Mouse (Mus musculus): ENCODE measurements around the gene Mief1.

Mief1 gene

DNA sequence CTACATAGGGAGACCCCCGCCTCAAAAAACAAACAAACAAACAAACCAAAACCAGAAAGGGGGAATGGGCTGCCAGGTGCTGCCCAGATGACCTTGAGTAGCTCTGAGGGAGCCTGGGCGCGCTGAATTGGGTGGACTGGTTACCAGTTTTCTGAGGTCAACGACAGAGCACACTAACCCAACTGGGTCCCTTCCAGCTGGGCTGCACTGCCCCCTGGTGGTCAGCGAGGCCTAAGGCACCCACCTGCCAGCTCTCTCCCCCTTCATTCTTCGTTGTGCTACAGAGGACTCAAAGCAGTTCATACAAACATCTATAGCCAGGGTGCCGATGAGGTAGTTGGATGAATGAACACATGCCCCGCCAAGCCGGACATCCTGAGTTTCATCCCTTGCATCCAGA, 8.6 kb upstream of the Mief1 start:
- in situ Hi-C loops (cut with MboI, MseI), result loop anchor here in 1 of 2 experiments (25.0 kb wide), 1 partner anchor 1462 kb away; the partner anchor contains the start of gene Chadl

GRCm38 (mm10) chr15:80225796-80226195, 8.0 kb upstream of the Mief1 start:
- in situ Hi-C loops (cut with MboI, MseI), result loop anchor here in 1 of 2 experiments (25.0 kb wide), 1 partner anchor 1462 kb away; the partner anchor contains the start of gene Chadl

- in situ Hi-C loops (cut with MboI, MseI), result loop anchor here in 1 of 2 experiments (25.0 kb wide), 1 partner anchor 1459 kb away; the partner anchor contains the start of gene Chadl
Observed at GRCm38 (mm10) chr15:80228071-80228800, 5.6 kb upstream of the Mief1 start.

- in situ Hi-C loops (cut with MboI, MseI), result loop anchor here in 1 of 2 experiments (10.0 to 25.0 kb wide), 2 partner anchors 1122 to 1455 kb away; partner anchors contain the start of gene Chadl
Observed at GRCm38 (mm10) chr15:80232331-80232730, 1.5 kb upstream of the Mief1 start.

DNA sequence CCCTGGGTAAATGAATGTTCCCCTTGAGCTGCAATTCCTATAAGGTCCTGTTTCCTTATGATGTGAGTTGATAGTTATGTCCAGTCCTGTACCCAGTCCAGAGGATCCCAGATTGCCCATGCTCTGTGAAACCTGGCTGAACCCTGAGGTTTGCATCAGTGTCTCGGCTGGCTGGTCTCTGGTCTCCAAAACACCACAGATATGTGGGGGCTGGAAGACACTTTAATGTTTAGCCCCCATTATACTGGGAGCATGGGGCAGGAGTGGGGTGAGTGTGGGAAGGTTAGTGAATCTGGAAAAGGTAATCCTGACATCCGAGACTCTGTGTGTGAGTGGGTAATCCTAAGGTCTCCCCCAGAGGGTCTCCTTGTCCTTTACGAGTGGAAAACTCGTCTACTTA, 765 bp upstream of the Mief1 start:
- in situ Hi-C loops (cut with MboI, MseI), result loop anchor here in 1 of 2 experiments (10.0 to 25.0 kb wide), 2 partner anchors 1122 to 1454 kb away; partner anchors contain the start of gene Chadl

DNA sequence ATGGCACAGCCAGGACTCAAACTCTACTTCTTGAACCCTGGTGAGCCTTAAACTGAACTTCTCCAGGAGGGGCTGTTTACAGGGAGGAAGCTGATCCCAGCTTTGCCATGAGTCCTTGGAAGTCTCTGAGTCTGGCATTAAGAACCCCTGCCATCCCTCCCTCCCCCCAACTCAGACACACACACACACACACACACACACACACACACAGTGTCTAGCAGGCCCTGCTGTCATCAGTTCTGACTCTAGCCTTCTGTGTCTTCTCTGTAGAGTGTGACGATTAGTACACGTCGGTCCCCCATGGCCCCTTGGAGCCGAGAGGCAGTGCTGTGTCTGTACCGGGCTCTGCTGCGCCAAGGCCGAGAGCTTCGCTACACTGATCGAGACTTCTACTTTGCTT, 1.7 kb downstream of the Mief1 start, which contains the start of gene AC140267.1:
Gene AC140267.1 (plus strand): TSS at position 301 of the 400 bp plus-strand sequence.
- in situ Hi-C loops (cut with MboI, MseI), result loop anchor here in 1 of 2 experiments (10.0 to 25.0 kb wide), 2 partner anchors 1119 to 1452 kb away; partner anchors contain the start of gene Chadl

DNA sequence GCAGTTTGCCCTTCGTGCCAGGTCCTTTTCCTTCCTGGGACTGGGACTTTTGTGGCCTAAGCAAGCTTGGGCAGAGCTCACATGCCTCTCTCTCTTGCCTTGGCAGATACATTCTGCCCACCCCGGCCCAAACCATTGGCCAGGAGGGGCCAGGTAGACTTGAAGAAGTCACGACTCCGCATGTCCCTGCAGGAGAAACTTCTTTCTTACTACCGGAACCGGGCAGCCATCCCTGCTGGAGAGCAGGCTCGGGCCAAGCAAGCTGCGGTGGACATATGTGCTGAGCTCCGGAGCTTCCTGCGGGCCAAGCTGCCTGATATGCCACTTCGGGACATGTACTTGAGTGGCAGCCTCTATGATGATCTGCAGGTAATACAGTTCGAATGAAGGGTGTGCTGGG, 14.3 kb downstream of the Mief1 start:
- in situ Hi-C loops (cut with MboI, MseI), result loop anchor here in 1 of 2 experiments (25.0 kb wide), 1 partner anchor 1439 kb away; the partner anchor contains the start of gene Chadl

DNA sequence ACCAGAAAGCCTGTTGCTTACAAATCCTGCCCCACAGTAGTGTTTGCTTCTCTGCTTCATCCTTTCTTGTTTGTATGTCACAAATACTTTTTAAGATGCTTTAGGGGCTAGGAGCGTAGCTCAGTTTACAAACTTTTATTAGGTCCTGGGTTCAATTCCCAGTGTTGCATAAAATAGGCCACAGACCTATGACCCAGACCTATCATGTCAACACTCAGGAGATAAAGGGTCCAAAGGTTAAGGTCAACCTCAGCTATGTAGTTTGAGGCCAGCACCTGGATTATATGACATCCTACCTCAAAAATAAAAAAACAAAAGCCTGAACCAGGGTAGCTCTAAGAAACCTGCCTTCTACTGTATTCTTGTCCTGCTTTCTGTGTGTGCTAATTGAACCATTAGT, 14.8 kb downstream of the Mief1 start:
- in situ Hi-C loops (cut with MboI, MseI), result loop anchor here in 1 of 2 experiments (25.0 kb wide), 1 partner anchor 1439 kb away; the partner anchor contains the start of gene Chadl

DNA sequence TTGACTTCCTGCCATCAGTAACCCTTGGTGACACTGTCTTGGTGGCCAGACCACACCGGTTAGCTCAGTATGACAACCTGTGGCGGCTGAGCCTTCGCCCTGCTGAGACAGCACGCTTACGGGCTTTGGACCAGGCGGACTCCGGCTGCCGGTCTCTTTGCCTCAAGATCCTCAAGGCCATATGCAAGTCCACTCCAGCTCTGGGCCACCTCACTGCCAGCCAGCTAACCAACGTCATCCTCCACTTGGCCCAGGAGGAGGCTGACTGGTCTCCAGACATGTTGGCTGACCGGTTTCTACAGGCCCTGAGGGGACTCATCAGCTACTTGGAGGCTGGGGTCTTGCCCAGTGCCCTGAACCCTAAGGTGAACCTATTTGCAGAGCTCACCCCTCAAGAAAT, 15.9 kb downstream of the Mief1 start:
- in situ Hi-C loops (cut with MboI, MseI), result loop anchor here (10.0 to 25.0 kb wide), 3 partner anchors 1338 to 1555 kb away; partner anchors contain the start of genes Chadl (in 1 of the 2), Ep300 (in 1 of the 2) and Tef (in 1 of the 2)

DNA sequence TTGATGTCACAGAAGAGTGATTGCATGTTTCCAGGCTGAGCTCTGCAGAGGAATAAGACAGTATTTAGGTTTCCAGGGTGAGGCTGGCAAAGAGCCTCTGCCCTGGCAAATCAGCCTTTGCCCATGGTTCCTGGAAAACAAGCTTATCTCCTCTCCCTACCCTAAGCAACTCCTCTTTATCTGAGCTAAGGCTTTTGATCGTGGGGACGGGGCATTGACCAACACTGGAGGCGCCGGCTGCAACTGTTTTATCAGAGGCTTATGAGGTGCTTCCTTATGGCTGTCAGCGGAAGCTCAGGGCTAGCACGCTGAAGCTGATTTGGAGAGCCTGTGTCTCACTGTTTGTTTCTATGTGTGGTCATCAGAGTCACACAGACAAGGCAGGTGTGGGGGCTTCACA, 16.8 kb downstream of the Mief1 start:
- in situ Hi-C loops (cut with MboI, MseI), result loop anchor here (10.0 to 25.0 kb wide), 2 partner anchors 1337 to 1554 kb away; partner anchors contain the start of genes Ep300 (in 1 of the 2) and Tef (in 1 of the 2)

- in situ Hi-C loops (cut with MboI, MseI), result loop anchor here (10.0 to 25.0 kb wide), 2 partner anchors 1334 to 1551 kb away; partner anchors contain the start of genes Ep300 (in 1 of the 2) and Tef (in 1 of the 2)
Observed at GRCm38 (mm10) chr15:80253530-80253929, 19.7 kb downstream of the Mief1 start.

- in situ Hi-C loops (cut with MboI, MseI), result loop anchor here (10.0 to 25.0 kb wide), 2 partner anchors 1333 to 1551 kb away; partner anchors contain the start of genes Ep300 (in 1 of the 2) and Tef (in 1 of the 2)
Observed at GRCm38 (mm10) chr15:80254207-80254606, 20.4 kb downstream of the Mief1 start.

- in situ Hi-C loops (cut with MboI, MseI), result loop anchor here (10.0 to 25.0 kb wide), 2 partner anchors 1332 to 1550 kb away; partner anchors contain the start of genes Ep300 (in 1 of the 2) and Tef (in 1 of the 2)
Observed at GRCm38 (mm10) chr15:80254847-80255645, 21.2 kb downstream of the Mief1 start, which contains the start of gene Atf4. Gene Atf4, plus strand, starts transcription at chr15:80255184.

GRCm38 (mm10) chr15:80255646-80256121, 21.9 kb downstream of the Mief1 start:
- in situ Hi-C loops (cut with MboI, MseI), result loop anchor here (10.0 to 25.0 kb wide), 2 partner anchors 1332 to 1549 kb away; partner anchors contain the start of genes Ep300 (in 1 of the 2) and Tef (in 1 of the 2)

GRCm38 (mm10) chr15:80256242-80256641, 22.4 kb downstream of the Mief1 start:
- in situ Hi-C loops (cut with MboI, MseI), result loop anchor here (10.0 to 25.0 kb wide), 2 partner anchors 1331 to 1549 kb away; partner anchors contain the start of genes Ep300 (in 1 of the 2) and Tef (in 1 of the 2)

DNA sequence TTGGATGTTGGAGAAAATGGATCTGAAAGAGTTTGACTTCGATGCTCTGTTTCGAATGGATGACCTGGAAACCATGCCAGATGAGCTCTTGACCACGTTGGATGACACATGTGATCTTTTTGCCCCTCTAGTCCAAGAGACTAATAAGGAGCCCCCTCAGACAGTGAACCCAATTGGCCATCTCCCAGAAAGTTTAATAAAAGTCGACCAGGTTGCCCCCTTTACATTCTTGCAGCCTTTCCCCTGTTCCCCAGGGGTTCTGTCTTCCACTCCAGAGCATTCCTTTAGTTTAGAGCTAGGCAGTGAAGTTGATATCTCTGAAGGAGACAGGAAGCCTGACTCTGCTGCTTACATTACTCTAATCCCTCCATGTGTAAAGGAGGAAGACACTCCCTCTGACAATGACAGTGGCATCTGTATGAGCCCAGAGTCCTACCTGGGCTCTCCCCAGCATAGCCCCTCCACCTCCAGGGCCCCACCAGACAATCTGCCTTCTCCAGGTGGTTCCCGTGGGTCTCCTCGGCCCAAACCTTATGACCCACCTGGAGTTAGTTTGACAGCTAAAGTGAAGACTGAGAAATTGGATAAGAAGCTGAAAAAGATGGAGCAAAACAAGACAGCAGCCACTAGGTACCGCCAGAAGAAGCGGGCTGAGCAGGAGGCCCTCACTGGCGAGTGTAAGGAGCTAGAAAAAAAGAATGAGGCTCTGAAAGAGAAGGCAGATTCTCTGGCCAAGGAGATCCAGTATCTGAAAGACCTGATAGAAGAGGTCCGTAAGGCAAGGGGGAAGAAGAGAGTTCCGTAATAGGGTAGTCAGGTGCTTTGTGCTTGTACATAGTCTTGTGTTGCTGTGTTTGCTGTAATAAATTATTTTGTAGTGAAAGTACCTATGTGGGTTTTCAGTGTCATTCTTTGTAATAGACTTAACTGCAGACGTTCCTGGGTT, 23.1 kb downstream of the Mief1 start:
- in situ Hi-C loops (cut with MboI, MseI), result loop anchor here (10.0 to 25.0 kb wide), 2 partner anchors 1330 to 1548 kb away; partner anchors contain the start of genes Ep300 (in 1 of the 2) and Tef (in 1 of the 2)

- in situ Hi-C loops (cut with MboI, MseI), result loop anchor here (10.0 to 25.0 kb wide), 2 partner anchors 1330 to 1547 kb away; partner anchors contain the start of genes Ep300 (in 1 of the 2) and Tef (in 1 of the 2)
Observed at GRCm38 (mm10) chr15:80257602-80258239, 23.9 kb downstream of the Mief1 start.
